Mouse (Mus musculus) ES-Bruce4 (cell line): ENCODE data around the gene Col24a1. TPM values are rescaled to one million over a fixed set of nuclear protein-coding genes. Genes with fewer than 3 reads are reported as not detected.

Source experiments
- H3K27ac ChIP-seq: 2 replicates; pipeline ENCODE4 v1.5.1; 2012; ENCODE audit warnings: low read length, inconsistent platforms; ENCODE audit not compliant: insufficient read depth
- H3K27me3 ChIP-seq: 2 replicates; pipeline ENCODE4 v1.6.1; 2012; ENCODE audit warnings: mild to moderate bottlenecking, low read length, inconsistent platforms; ENCODE audit not compliant: control insufficient read depth, poor library complexity, insufficient read depth, severe bottlenecking
- H3K36me3 ChIP-seq: 2 replicates; pipeline ENCODE4 v1.6.1; 2012; ENCODE audit warnings: inconsistent platforms, mild to moderate bottlenecking, low read length, moderate library complexity; ENCODE audit not compliant: control insufficient read depth, poor library complexity, insufficient read depth, severe bottlenecking
- H3K4me1 ChIP-seq: one replicate; pipeline ENCODE4 v1.8.1; 2011; ENCODE audit warnings: low read length; ENCODE audit not compliant: control insufficient read depth, insufficient read depth
- H3K4me3 ChIP-seq: 2 replicates; pipeline ENCODE4 v1.5.1; 2011; ENCODE audit warnings: low read depth, mild to moderate bottlenecking, low read length
- H3K9ac ChIP-seq: 2 replicates; pipeline ENCODE4 v1.6.1; 2012; ENCODE audit warnings: low read depth, mild to moderate bottlenecking, inconsistent platforms; ENCODE audit not compliant: poor library complexity, severe bottlenecking
- H3K9me3 ChIP-seq: replicated peaks from 2 replicates; pipeline ENCODE4 v1.6.1; 2012; ENCODE audit warnings: mild to moderate bottlenecking, low read length, inconsistent platforms; ENCODE audit not compliant: control insufficient read depth, poor library complexity, insufficient read depth, severe bottlenecking
- CTCF ChIP-seq: IDR thresholded peaks from one replicate; pipeline ENCODE4 v1.8.1; 2011; ENCODE audit warnings: low read depth, low read length
- EP300 ChIP-seq: IDR thresholded peaks from 2 replicates; pipeline ENCODE4 v1.6.1; 2011; ENCODE audit warnings: low read depth, low read length; ENCODE audit not compliant: insufficient read depth
- POLR2A ChIP-seq: IDR thresholded peaks from one replicate; pipeline ENCODE4 v1.8.1; 2011; ENCODE audit warnings: low read length; ENCODE audit not compliant: insufficient read depth
- polyA plus RNA-seq: library from polyadenylated mRNA; stranded (reverse); fragments of >200 nt; gene quantifications from 2 replicates; pipeline ENCODE4 v1.2.4, GENCODE M21; 2011; ENCODE audit warnings: low read depth; ENCODE audit not compliant: missing spikeins, insufficient read depth, insufficient read length

The Col24a1 gene
- polyA plus RNA-seq, 1 experiment, result 0.78 TPM

- H3K36me3 ChIP-seq, result no peaks in the 10 kb centered on the region
- no peaks in the 10 kb centered on the region for H3K4me1 ChIP-seq
- no peak overlapping the region for H3K9ac ChIP-seq
- H3K4me3 ChIP-seq, result no peak overlapping the region
- H3K9me3 ChIP-seq, result no peaks in the 10 kb centered on the region
- H3K27me3 ChIP-seq, result no peaks in the 10 kb centered on the region
- no peak overlapping the region for H3K27ac ChIP-seq
- TF ChIP-seq POLR2A (no peak), CTCF (no peak), EP300 (no peak)
Observed at GRCm38 (mm10) chr3:145402257-145402656, 110.0 kb downstream of the Col24a1 start.

GRCm38 (mm10) chr3:145402994-145403393 lies 110.7 kb downstream of the Col24a1 start:
- H3K9me3 ChIP-seq, result no peaks in the 10 kb centered on the region
- no peak overlapping the region for H3K27ac ChIP-seq
- H3K9ac ChIP-seq, result no peak overlapping the region
- no peaks in the 10 kb centered on the region for H3K4me1 ChIP-seq
- no peaks in the 10 kb centered on the region for H3K36me3 ChIP-seq
- TF ChIP-seq POLR2A, result no peak
- TF ChIP-seq EP300, result no peak
- no peak for TF ChIP-seq CTCF
- H3K4me3 ChIP-seq, result no peak overlapping the region
- no peaks in the 10 kb centered on the region for H3K27me3 ChIP-seq

- Histone ChIP-seq H3K9ac (no peak overlapping the region), H3K36me3 (no peaks in the 10 kb centered on the region), H3K4me1 (no peaks in the 10 kb centered on the region), H3K4me3 (no peak overlapping the region), H3K27ac (no peak overlapping the region), H3K27me3 (no peaks in the 10 kb centered on the region), H3K9me3 (no peaks in the 10 kb centered on the region)
- TF ChIP-seq POLR2A (no peak), EP300 (no peak), CTCF (peak; percentile 65)
Observed at GRCm38 (mm10) chr3:145408045-145408444, 115.8 kb downstream of the Col24a1 start.

GRCm38 (mm10) chr3:145412137-145412536 lies 119.9 kb downstream of the Col24a1 start:
- Histone ChIP-seq H3K27ac (no peak overlapping the region), H3K4me3 (no peak overlapping the region), H3K27me3 (no peaks in the 10 kb centered on the region), H3K9ac (no peak overlapping the region), H3K9me3 (no peaks in the 10 kb centered on the region), H3K36me3 (no peaks in the 10 kb centered on the region), H3K4me1 (no peaks in the 10 kb centered on the region)
- TF ChIP-seq POLR2A, result no peak
- TF ChIP-seq CTCF, result peak; percentile 37

- no peaks in the 10 kb centered on the region for H3K4me1 ChIP-seq
- no peak overlapping the region for H3K27ac ChIP-seq
- no peaks in the 10 kb centered on the region for H3K27me3 ChIP-seq
- H3K9ac ChIP-seq, result no peak overlapping the region
- H3K36me3 ChIP-seq, result no peaks in the 10 kb centered on the region
- no peaks in the 10 kb centered on the region for H3K9me3 ChIP-seq
- TF ChIP-seq EP300 (no peak), POLR2A (no peak), CTCF (no peak)
- H3K4me3 ChIP-seq, result no peak overlapping the region
Observed at GRCm38 (mm10) chr3:145414362-145414761, 122.1 kb downstream of the Col24a1 start.

- H3K9me3 ChIP-seq, result no peaks in the 10 kb centered on the region
- H3K4me3 ChIP-seq, result no peak overlapping the region
- no peak overlapping the region for H3K9ac ChIP-seq
- no peaks in the 10 kb centered on the region for H3K36me3 ChIP-seq
- H3K27me3 ChIP-seq, result no peaks in the 10 kb centered on the region
- no peaks in the 10 kb centered on the region for H3K4me1 ChIP-seq
- TF ChIP-seq POLR2A, result no peak
- no peak for TF ChIP-seq CTCF
- no peak for TF ChIP-seq EP300
- H3K27ac ChIP-seq, result no peak overlapping the region
Observed at GRCm38 (mm10) chr3:145417809-145418208, 125.5 kb downstream of the Col24a1 start.
